Mouse (Mus musculus) adrenal gland, postnatal 4 days (tissue): ENCODE results near the gene Fnip1. TPM values are rescaled to one million over a fixed set of nuclear protein-coding genes. Genes with fewer than 3 reads are reported as not detected.

Experiments
- DNase-seq, 2 experiments: peaks; one replicate each; pipeline ENCODE4 v3.0.0; 2021 to 2022; ENCODE audit warnings: low spot score in 2 of 2, mixed read lengths in 2 of 2
- total RNA-seq, 2 experiments: library from RNA; stranded (reverse); gene quantifications; 2 replicates each; pipeline ENCODE4 v1.2.3; 2021

Gene Fnip1
- total RNA-seq, 2 experiments from 2014 or later: 25.6 to 25.9 TPM

DNA sequence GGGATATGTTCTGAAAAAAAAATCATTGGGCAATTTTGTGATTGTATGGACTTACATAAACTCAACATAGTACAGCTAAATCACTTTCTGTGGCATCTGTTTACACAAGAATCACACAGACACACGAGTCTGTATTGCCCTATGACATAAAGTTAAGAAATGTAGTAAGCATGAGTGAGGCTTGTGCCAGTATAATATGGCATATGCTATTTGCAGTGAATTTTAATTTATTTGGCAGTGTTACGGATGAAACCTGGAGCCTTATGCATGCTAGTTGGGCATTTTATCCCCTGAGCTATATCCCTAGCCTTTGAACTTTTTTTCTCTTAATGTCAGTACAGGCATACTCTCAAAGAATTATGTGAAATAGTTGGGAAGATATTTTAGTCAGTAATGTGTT, 101.5 kb downstream of the Fnip1 start:
- no peak for DNase-seq

DNA sequence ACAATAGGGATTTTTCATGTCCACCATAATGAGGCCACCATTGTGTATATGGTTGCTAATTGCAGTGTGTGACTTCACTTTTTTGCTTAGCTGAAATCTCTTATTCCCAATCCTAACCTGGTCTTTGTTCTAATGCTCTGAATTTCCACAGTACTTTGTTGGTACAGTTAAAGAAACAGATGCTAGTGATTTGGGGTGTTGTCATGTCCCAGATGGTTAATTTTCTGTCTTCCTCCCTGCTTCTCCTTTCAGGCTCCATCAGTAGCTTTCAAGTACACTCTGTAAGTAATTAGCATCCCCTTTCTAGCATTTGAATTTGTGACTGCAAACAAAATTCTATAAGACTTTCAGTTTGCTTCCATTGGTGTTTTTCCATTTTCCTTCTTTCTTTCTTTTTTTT, 102.3 kb downstream of the Fnip1 start:
- DNase-seq: no peak

DNA sequence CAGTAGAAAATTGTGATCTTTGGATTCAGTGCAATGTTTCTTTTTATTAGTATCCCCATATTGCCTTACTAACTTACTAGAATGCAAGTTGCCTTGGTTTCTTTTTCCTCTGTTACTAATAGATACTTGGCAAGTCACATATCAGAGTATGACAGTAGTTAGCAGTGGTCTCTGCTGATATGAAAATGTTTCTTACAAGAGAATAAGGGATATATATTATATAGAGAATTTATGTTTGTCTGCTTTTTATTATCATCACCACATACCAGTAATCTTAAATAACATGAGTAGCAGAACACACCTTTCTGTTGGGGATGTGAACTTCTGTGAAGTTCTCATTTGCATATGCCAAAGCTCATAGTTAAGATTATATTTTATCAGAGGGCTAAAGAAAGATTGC, 104.4 kb downstream of the Fnip1 start:
- no peak for DNase-seq

DNA sequence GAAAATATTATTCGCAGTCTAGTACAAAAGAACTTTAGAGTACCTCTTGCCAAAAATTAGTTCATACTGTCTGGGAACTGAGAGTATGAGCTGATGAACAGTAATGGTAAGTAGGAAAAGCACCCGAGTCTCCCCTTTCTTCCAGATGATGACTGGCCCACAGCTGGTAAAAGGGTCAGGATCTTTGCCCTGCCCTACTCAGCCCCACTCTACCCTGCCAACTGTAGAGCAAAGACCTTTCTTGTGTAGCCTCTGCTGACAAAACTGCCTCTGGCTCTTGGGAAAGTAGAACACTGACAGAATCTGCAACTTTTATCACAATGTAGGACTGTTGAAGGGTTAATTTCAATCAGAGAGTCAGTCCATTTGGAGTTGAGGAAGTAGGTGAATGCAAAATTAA, 117.0 kb downstream of the Fnip1 start:
- DNase-seq: no peak

DNA sequence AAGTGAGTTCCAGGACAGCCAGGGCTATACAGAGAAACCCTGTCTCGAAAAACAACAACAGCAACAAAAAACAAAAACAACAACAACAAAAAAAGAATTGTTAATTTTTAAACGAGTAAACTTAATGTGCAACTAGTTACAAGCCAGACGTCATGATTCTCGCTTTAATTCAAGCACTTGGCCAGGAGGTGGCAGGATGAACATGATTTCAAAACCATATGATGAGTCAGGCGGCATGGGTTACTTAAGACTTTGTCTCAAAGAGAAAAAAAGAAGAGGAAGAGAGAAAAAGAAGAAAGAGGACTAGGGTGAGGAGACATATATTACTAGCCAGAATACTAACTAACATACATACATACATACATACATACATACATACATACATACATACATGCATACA, 124.8 kb downstream of the Fnip1 start:
- no peak for DNase-seq

Other genes starting within 250 kb of the Fnip1 start
- not detected for gene Csf2, start 188.5 kb upstream of the Fnip1 start, total RNA-seq
- gene Il3, start 170.9 kb upstream of the Fnip1 start, total RNA-seq: not detected
- 1 to 10 TPM; 3.6 to 7.2 TPM for gene Acsl6, start 134.4 kb upstream of the Fnip1 start, total RNA-seq
- not detected for gene Meikin, start 67.5 kb upstream of the Fnip1 start, total RNA-seq
- gene Rapgef6, start 84.6 kb downstream of the Fnip1 start, total RNA-seq: 10 to 100 TPM; 29.0 to 37.1 TPM